Mouse (Mus musculus) brain, embryonic 14.5 days (tissue): Measurements from ENCODE around the gene Bbc3. TPM values are rescaled to one million over a fixed set of nuclear protein-coding genes. Genes with fewer than 3 reads are reported as not detected.
"Not testable (repeated sequence)": the region's sequence is repeated elsewhere in the genome, so short reads cannot be mapped to it uniquely, and the experiment has no call there.

Experiments used
- DNase-seq: peaks from one replicate; pipeline ENCODE4 v3.0.0-alpha.2; 2011; ENCODE audit warnings: low read depth
- CTCF ChIP-seq: fragments of 200-500 bp; IDR thresholded peaks from 2 replicates; pipeline ENCODE4 v1.5.1; 2012; ENCODE audit warnings: inconsistent platforms, mild to moderate bottlenecking, moderate library complexity, borderline replicate concordance; ENCODE audit not compliant: insufficient read depth, insufficient read length; ENCODE audit errors: extremely low read depth
- POLR2A ChIP-seq: fragments of 200-500 bp; IDR thresholded peaks from 2 replicates; pipeline ENCODE4 v1.6.1; 2012; ENCODE audit warnings: mild to moderate bottlenecking, inconsistent platforms, borderline replicate concordance; ENCODE audit not compliant: poor library complexity, insufficient read depth, insufficient read length, severe bottlenecking; ENCODE audit errors: extremely low read depth
- polyA plus RNA-seq: library from polyadenylated mRNA; depleted of rRNA; stranded (reverse); fragments of >200 nt; gene quantifications from 2 replicates; pipeline ENCODE4 v1.2.3, GENCODE M21; 2012

Gene Bbc3
- polyA plus RNA-seq, 1 experiment = 26.6 TPM

- TF ChIP-seq CTCF (no peak), POLR2A (no peak)
- DNase-seq = peak; percentile 88
These were observed 12.8 kb upstream of the Bbc3 start for GRCm38 (mm10) chr7:16295321-16295900.

DNA sequence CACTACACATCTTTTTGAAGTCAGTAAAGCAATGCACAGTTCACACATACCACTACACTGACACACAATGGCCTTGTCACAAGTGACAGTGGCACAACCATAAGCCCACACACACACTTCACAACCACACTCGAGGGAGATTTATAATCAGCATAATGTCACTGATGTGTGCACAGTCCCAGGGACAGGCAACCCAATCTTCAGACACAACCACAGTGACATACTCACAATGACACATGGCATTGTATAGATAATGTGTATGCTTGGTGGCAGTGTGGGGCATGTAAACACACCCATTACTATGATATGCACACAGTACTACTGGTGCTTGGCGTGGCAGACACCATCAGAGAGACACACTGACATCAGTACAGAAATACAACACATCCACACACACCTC lies 12.0 kb upstream of the Bbc3 start:
- no peak for DNase-seq
- TF ChIP-seq CTCF = no peak
- no peak for TF ChIP-seq POLR2A

GRCm38 (mm10) chr7:16296766-16297390 lies 11.3 kb upstream of the Bbc3 start:
- DNase-seq = peak; percentile 90
- TF ChIP-seq POLR2A = no peak
- TF ChIP-seq CTCF = peak; percentile 40

DNA sequence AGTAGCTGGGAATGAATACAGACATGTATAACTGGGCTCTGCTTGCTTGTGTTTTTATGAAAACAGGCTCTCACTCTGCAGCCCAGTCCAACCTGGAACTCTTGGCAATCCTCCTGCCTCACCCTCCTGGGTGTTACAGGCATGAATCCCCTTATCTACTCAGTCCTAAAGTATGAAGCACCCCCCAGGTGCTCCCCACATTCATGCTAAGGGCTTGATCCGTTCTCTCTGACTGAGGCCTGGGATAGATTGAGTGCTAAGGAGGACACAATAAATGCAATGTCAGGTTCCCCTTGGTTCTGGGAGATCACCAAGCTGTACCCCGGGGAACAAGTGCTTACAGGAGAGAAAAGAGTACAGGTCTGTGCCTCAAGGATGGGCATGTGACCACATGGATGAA lies 10.6 kb upstream of the Bbc3 start:
- TF ChIP-seq CTCF (no peak), POLR2A (no peak)
- no peak for DNase-seq

DNA sequence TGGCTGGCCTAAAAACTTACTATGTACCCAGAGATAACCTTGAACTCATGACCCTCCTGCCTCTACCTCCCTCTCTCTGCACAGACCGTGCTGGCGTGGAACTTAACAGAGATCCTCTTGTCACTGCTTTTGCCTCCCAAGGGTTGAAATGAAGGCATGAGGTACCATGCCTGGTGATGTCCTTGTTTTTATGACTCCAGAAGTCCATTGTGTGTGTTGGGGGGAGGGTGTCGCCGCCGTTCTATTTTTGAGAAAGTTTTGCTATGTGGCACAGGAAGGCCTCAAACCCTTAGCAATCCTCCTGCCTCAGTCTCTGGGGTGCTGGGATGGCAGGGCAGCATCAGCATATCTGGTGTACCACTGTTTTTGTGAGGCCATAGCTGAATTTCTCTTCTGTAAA lies 9.3 kb upstream of the Bbc3 start:
- DNase-seq = no peak
- no peak for TF ChIP-seq CTCF
- TF ChIP-seq POLR2A = no peak

- TF ChIP-seq POLR2A = peak; percentile 39; the same call in 1 of the 2 replicates
- no peak for TF ChIP-seq CTCF
These were observed 8.7 kb upstream of the Bbc3 start for GRCm38 (mm10) chr7:16299419-16300035.

DNA sequence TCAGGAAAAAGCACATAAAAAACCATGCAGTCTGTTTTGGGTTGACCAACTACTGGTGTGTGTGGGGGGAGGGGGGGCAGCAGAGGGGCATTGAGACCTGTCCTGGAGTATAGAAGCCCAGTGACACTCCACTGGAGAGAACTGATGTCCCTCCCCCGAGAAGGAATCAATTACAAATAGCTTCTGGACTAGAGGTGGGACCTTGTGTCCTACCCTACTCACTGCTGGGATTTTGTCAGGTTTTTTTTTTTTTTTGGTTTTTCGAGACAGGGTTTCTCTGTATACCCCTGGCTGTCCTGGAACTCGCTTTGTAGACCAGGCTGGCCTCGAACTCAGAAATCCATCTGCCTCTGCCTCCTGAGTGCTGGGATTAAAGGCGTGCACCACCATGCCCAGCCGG lies 1.1 kb upstream of the Bbc3 start:
- not testable (repeated sequence) for DNase-seq

More at GRCm38 (mm10) chr7:16299419-16300035, 8.7 kb upstream of the Bbc3 start:
- peak; percentile 98 for DNase-seq

- DNase-seq = peak; percentile 18
- TF ChIP-seq CTCF (no peak), POLR2A (no peak)
These were observed 543 bp downstream of the Bbc3 start for GRCm38 (mm10) chr7:16308555-16309317.

DNA sequence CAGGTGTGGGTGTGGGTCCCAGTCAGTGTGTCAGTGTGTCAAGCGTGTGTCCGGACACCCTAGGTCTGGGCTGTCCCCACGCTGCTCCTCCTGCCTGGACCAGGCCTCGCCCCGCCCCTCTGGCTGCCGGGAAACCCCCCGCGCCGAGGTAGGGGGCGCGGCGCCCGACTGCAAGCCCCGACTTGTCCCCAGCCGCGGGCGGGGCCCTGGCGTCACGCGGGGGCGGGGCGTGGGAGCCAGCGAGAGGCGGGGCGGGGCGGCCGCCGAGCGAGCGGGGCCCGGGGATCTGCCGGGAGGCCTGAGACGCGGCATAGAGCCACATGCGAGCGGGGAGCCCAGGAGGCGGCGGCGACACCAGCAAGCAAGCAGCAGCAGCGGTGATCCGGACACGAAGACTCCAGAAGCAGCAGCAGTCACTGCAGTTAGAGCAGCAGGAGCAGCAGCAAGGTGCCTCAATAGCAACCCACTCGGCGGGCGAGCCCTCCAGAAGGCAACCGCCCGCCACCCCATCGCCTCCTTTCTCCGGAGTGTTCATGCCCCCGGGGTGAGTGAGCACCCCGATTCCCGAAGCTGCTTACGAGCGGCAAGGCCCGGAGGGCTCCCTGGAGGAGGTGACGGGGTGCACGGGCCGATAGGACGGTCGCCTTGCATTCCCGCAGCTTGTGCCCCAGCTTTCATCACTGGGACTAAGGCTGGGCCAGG lies 1.3 kb downstream of the Bbc3 start:
- TF ChIP-seq POLR2A = no peak
- TF ChIP-seq CTCF = no peak
- DNase-seq = peak; percentile 85

DNA sequence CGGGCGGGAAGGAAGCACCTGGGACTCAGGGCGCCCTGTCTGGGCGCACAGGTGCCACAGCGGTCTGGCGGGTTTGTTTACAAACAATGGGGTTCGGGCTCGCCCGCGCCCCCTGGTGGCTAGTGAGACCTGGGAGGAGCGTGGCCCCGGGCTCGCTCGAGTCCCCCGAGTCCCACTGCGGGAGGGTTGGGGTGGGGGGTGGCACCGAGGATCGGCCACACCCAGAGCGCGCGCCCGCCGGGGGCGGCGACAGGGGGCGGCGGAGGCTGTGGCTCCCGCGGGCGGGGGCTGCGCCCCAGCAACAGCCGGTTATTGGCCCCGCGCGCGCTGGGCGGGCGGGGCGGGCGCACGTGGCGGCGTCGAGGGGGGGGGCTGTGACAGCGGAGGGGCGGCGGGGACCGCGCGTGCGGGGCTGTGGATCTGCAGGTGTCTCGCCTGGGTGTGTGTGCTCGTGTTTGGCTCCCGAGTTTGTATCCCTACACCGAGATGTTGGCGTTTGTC lies 1.9 kb downstream of the Bbc3 start:
- TF ChIP-seq POLR2A (no peak), CTCF (peak; percentile 67)

More for the DNA sequence above, 1.9 kb downstream of the Bbc3 start:
- peak; percentile 67 for DNase-seq
